Mouse (Mus musculus): ENCODE measurements around the gene Rdh16f1. TPM values are rescaled to one million over a fixed set of nuclear protein-coding genes. Genes with fewer than 3 reads are reported as not detected.

Rdh16f1 gene
- total RNA-seq (2022) = 1 to 10 TPM in 1 of 4 experiments, under 1 TPM in 2, not detected in 1; 0.72 to 1.9 (median 0.96) TPM

DNA sequence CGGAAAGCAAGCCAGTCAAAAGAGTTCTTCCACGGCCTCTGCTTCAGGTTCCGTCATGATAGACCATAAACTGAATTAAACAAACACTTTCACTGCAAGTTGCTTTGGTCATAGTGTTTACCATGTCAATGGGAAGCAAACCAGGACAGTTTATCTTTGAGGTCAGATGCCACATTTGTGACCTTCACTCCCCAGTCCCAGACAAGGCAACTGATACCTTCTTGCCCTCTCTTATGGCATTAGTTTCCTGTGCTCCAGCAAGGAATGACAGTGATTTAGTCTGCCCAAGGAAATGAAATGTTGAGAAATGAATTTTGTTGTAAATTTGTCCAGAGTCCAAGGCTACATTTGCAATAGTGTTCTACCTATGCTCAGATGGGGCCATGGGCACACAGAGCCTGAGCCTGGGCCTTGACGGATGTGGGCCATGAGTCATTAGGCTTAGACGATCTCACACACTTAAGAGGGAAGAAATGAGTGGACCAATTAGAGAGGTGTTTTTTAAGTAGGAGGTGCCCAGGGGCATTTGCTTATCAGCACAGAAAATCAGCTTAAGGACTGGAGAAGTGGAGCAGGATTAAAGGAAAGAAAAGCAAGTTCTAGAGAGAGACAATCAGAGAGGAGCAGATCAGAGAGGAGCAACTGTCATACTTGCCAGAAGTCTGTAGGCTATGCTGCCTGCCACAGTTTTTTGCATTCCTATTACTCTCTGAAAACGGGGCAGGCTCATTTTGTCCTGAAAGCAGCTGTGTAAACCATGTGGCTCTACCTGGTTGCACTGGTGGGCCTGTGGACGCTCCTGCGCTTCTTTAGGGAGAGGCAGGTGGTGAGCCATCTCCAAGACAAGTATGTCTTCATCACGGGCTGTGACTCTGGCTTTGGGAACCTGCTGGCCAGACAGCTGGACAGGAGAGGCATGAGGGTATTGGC lies at the start of gene Rdh16f1, which contains the start of gene Rdh1:
Gene Rdh16f1 (plus strand): TSS at position 607 of the 930 bp plus-strand sequence.
Gene Rdh1 (plus strand): TSS at position 541 of the 930 bp plus-strand sequence.
- DNase-seq (ENCODE audit: low spot score in 2 of 2) = no peak

GRCm38 (mm10) chr10:127710331-127710730 lies 49.3 kb upstream of the Rdh16f1 start:
- no peak for DNase-seq (ENCODE audit: low spot score in 2 of 2)

- DNase-seq (ENCODE audit: low spot score in 2 of 2) = no peak
These were observed 46.9 kb upstream of the Rdh16f1 start for GRCm38 (mm10) chr10:127712736-127713135.

DNA sequence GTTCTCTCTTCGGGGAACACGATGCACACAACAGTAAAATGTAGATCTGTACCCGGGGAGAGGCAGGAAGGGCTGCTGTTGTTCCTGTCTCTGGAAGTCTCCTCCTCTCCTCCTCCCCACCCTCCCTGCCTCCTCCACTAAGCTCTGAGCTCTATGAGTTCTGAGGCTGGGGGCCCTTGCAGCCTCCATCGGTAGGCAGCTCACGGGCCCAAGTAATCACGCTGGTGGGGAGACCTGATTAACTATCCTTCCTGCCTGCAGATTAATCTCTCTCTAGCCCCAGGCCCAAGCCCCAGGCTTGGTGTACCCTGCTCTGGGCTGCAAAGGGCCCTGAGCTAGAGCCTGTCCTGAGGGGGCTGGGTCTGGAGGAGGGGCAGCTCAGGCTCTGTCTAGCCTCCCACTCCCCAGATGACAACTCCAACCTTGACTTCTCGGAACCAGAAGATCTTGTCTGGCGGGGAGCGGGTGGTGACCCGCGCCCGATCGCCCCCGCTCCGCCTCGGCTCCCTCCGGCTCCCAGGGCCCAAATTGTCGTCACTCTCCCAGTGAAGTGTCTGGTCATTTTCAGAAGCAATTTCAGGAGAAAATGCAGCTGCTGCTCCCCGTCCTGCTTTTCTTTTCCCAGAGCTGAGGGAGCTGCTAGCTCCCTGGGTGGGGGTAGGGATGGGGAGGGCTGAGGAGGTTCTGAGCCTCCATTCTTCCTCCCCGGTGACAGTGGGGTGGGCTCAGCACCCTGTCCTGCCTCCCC lies 37.7 kb upstream of the Rdh16f1 start:
- no peak for DNase-seq (ENCODE audit: low spot score in 2 of 2)

DNA sequence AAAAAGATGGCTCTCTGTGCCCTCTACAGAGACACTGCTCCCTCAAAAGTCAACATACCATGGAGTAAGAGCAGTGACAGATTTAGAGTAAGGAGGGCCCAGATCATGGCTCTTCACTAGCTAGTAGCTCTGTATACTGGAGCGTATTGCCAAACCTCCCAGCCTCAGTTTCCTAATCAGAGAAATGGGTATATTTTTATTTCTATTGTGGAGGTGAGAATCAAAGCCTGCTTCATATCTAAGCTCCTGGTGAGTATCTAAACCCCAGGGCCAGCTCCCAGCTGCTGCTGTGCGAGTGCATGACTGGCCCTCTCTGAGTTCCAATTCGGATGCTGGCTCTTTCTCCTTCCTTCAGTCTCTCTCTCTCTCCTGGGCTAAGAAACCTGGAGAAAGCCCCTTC lies 35.4 kb upstream of the Rdh16f1 start, which contains the start of gene Tac2:
Gene Tac2 (plus strand): TSS at position 301 of the 400 bp plus-strand sequence.
- DNase-seq (ENCODE audit: low spot score in 2 of 2) = no peak

DNA sequence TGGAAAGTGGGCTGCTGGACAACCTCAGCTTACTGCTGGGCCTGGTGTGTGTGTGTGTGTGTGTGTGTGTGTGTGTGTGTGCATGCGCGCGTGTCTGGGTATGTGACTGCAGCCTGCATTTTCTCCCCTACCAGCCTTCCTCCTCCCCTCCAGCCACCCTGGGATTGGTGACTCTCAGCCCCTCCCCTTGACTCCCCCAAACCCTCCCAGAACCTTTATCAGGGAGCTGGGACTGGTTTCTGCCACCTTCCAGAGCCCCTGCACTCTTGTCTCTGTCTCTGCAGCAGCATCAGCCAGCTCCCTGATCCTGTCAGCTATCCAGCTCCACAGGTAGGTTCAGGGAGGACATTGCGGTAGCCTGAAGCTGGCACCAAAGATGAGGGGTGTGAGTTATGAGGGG lies 34.5 kb upstream of the Rdh16f1 start:
- no peak for DNase-seq (ENCODE audit: low spot score in 2 of 2)

DNA sequence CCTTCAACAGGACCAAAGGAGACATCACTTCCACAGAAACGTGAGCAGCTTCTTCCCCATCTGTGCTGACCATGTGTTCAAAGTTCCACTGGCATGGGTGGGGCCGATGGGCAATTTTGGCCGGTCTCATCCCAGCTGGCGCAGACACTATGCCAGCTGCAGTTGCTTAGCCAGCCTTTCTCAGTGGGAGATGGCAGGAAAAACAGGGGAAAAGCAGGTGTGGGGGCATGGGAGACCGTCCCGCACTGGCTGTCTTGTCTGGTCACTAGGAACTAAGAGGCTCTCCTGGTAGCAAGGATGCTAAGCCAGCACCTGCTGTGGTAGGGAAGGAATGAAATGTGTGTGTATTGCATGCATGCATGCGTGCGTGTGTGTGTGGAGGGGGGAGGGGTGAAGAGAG lies 31.1 kb upstream of the Rdh16f1 start:
- no peak for DNase-seq (ENCODE audit: low spot score in 2 of 2)

GRCm38 (mm10) chr10:127730285-127730932 lies 29.2 kb upstream of the Rdh16f1 start:
- no peak for DNase-seq (ENCODE audit: low spot score in 2 of 2)

GRCm38 (mm10) chr10:127730933-127731310 lies 28.7 kb upstream of the Rdh16f1 start:
- no peak for DNase-seq (ENCODE audit: low spot score in 2 of 2)

GRCm38 (mm10) chr10:127731397-127731796 lies 28.2 kb upstream of the Rdh16f1 start:
- DNase-seq (ENCODE audit: low spot score in 2 of 2) = no peak

DNA sequence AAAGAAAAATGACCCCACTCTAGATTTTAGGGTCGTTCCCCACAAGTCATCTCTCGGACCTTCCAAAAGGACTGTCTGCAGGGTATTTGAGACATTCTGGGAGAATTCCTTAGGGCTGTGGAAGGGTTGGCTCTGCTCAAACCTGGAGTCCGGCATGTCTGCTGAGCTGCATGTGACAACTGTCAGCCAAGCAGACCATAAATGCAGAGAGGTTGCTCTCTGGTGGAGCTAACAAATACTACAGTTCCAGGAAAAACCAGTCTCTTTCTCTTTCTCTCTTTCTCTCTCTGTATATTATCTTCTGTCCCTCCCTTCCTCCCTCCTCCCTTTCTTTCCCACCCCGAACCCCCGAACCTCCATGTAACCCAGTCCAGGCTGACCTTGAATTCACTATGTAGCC lies 25.2 kb upstream of the Rdh16f1 start:
- DNase-seq (ENCODE audit: low spot score in 2 of 2) = no peak

DNA sequence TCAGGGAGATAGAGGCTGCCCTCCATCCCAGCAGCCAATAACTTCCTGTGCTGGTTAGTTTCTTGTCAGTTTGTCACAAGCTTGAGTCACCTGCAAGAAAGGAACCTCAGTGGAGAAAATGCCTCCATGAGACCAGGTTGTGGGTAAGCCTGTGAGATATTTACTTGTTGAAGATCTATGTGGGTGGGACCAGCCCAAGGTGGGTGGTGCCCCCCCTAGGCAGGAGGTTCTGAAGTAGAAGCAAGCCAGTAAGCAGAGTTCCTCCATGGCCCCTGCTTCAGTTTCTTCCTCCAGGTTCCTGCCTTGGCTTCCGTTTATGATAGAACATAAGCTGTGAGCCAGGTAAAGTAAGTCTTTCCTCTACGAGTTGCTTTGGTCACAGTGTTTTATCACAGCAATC lies 23.3 kb upstream of the Rdh16f1 start:
- DNase-seq (ENCODE audit: low spot score in 2 of 2) = no peak

DNA sequence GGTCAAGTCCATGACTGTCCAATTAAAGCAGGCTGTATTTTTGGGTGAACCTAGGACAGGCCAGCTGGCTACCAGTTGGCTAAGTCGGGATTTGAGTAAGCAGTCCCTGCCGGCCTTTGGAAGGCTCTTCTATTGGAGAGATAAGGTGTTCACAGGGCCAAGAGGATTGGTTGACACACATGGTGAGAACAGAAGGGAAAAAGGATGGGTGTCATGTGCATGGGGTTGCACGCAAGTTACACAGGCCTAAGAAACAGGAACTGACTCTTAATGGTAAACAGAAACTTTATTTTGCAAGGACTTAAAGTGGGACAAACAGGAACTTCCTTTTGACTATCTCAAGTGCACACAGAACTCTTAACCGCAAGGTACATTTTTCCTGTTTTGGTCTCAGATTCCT lies 22.7 kb upstream of the Rdh16f1 start:
- DNase-seq (ENCODE audit: low spot score in 2 of 2) = no peak

DNA sequence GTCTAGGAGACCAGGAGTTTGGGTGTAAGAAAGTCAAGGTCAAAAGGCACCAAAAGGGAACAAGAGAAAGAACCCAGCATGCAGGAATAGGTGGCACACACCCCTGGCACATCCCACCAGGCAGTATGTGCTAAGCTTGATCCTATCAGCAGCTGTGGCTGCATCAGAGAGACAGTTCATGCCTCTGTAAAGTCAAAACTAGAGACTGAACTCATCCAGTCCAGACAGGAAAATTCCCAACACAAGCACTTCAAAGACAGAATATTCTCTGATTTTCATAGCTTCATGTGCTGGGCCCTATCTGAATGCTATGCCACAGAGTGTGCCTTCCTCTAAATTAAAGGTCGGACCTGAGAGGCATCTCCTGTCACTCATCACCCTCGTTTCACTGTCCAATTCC lies 22.0 kb upstream of the Rdh16f1 start:
- DNase-seq (ENCODE audit: low spot score in 2 of 2) = no peak

GRCm38 (mm10) chr10:127738151-127738882 lies 21.3 kb upstream of the Rdh16f1 start:
- DNase-seq (ENCODE audit: low spot score in 2 of 2) = no peak

- DNase-seq (ENCODE audit: low spot score in 2 of 2) = peak; percentile 37 to 47
These were observed 20.4 kb upstream of the Rdh16f1 start, which contains the start of gene Zbtb39 for GRCm38 (mm10) chr10:127739083-127739660. Gene Zbtb39, plus strand, starts transcription at chr10:127739538.

DNA sequence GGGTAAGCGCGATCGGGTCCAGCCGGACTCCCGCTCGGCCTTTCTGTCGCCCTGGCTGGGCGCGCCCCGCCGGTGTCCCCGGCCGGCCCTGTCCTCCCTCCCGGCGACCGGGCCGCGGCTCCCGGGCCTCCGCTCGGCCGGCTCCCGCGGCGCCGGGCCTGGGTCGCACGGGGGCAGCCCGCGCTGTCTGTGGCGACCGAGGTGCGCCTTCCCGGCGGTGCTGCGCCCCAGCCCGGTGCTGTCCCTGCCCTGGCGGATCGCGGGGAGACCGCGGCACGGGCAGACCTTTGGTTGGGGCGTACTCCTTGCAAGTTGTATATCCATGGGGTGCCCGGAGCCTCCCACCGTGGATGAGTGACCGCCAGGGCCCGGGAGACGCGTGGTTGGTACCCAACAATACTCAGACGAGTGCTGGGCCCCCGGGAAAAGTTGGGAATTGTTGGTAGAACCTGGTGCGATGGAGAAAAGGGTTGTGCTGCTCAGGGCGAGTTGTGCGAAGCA lies 19.9 kb upstream of the Rdh16f1 start:
- DNase-seq (ENCODE audit: low spot score in 2 of 2) = no peak

- no peak for DNase-seq (ENCODE audit: low spot score in 2 of 2)
These were observed 14.9 kb upstream of the Rdh16f1 start for GRCm38 (mm10) chr10:127744661-127745060.

- DNase-seq (ENCODE audit: low spot score in 2 of 2) = no peak
These were observed 13.7 kb upstream of the Rdh16f1 start for GRCm38 (mm10) chr10:127745886-127746285.

GRCm38 (mm10) chr10:127747254-127747653 lies 12.3 kb upstream of the Rdh16f1 start:
- DNase-seq (ENCODE audit: low spot score in 2 of 2) = no peak

Measured in left cerebral cortex, adult 8-10 months (tissue).